ENCODE assay signal across 23 mouse cellular contexts in the genomic region with DNA sequence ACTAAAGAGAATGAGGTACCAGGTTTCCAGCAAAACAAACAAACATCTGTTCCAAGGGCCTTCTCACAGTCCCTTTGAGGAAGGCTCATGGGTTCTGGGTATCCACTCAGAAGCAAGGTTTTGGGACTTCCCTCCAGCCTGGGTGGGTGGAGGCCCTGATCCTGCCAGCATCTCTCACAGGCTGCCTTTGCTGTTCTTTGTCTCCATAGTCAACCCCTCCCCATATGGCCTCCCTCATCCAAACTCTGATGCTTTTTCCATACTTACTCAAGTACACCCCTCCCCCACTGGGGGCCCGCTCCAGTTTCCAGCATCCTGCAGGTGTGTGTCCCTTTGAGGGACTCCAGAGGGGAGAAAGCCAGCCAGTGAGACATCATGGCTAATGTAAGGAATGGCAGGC. TPM values are rescaled to one million over a fixed set of nuclear protein-coding genes. Genes with fewer than 3 reads are reported as not detected.
DNase-seq lines count a peak whose midpoint lies in the region; ATAC-seq lines count a peak whose summit lies in the region.
"Had no signal": no experiment of that assay in that cellular context is flagged by ENCODE, and none has a peak within 500 bp of the region (broad histone marks: within the 10 kb centered on the region; RNA-seq: fewer than 3 reads in every experiment).

No protein-coding gene starts in this region.

- H3K4me1 ChIP-seq in kidney, embryonic 15.5 days = peaks cover 40% of the 10 kb centered on the region
- peaks cover 20% of the 10 kb centered on the region for H3K4me1 ChIP-seq in kidney, embryonic 16.5 days (ENCODE audit: insufficient read depth, low read length)
- peaks cover 33% of the 10 kb centered on the region for H3K4me1 ChIP-seq in midbrain, embryonic 12.5 days
- peaks cover 23% of the 10 kb centered on the region for H3K4me1 ChIP-seq in midbrain, embryonic 15.5 days
- peaks cover 37% of the 10 kb centered on the region for H3K4me1 ChIP-seq in embryonic facial prominence, embryonic 15.5 days
- peaks cover 38% of the 10 kb centered on the region for H3K4me1 ChIP-seq in limb, embryonic 15.5 days

- peak overlapping the region; percentile 98; the same call in 1 of the 2 replicates for H3K4me2 ChIP-seq in kidney, embryonic 15.5 days
- no peak overlapping the region for H3K4me2 ChIP-seq in kidney, embryonic 16.5 days (replicated peaks; ENCODE audit: low read depth, low read length)
- 0 out of 2 replicates have a peak overlapping the region, but pooled peaks have one; percentile 89 for H3K4me2 ChIP-seq in midbrain, embryonic 12.5 days (replicated peaks)
- no peak overlapping the region for H3K4me2 ChIP-seq in midbrain, embryonic 15.5 days
- H3K4me2 ChIP-seq in embryonic facial prominence, embryonic 15.5 days (replicated peaks) = no peak overlapping the region
- H3K4me2 ChIP-seq in limb, embryonic 15.5 days = no peak overlapping the region

- no peak overlapping the region for H3K4me3 ChIP-seq in kidney, embryonic 15.5 days (replicated peaks)
- no peak overlapping the region for H3K4me3 ChIP-seq in kidney, embryonic 16.5 days (ENCODE audit: low read length)
- H3K4me3 ChIP-seq in midbrain, embryonic 12.5 days = no peak overlapping the region
- no peak overlapping the region for H3K4me3 ChIP-seq in midbrain, embryonic 15.5 days
- H3K4me3 ChIP-seq in embryonic facial prominence, embryonic 15.5 days (replicated peaks) = no peak overlapping the region
- no peak overlapping the region for H3K4me3 ChIP-seq in limb, embryonic 15.5 days

- DNase-seq in gastrocnemius, postnatal 4 days (ENCODE audit: low spot score in 2 of 2) = no peak
- no peak for DNase-seq in adrenal gland, adult 2 months
- DNase-seq: adrenal gland, postnatal 10 days; cerebellum, postnatal 14 days; gastrocnemius, postnatal 25 days; heart, postnatal 10 days; kidney, adult 8-10 months; kidney, postnatal 36 days; layer of hippocampus, adult 9-11 months; right cerebral cortex, postnatal 25 days; thymus, adult 18-20 months; thymus, postnatal 4 days had no signal

- peaks cover 6% of the 10 kb centered on the region; the same call in 1 of the 2 replicates for H3K36me3 ChIP-seq in kidney, embryonic 15.5 days
- H3K36me3 ChIP-seq in kidney, embryonic 16.5 days (ENCODE audit: insufficient read depth, low read length) = peaks cover 2% of the 10 kb centered on the region; the same call in 1 of the 2 replicates
- H3K36me3 ChIP-seq in midbrain, embryonic 12.5 days = 0 out of 2 replicates have a peak, but pooled peaks cover 2% of the 10 kb centered on the region
- peaks cover 2% of the 10 kb centered on the region; the same call in 1 of the 2 replicates for H3K36me3 ChIP-seq in midbrain, embryonic 15.5 days (replicated peaks)
- 0 out of 2 replicates have a peak, but pooled peaks cover 3% of the 10 kb centered on the region for H3K36me3 ChIP-seq in embryonic facial prominence, embryonic 15.5 days
- H3K36me3 ChIP-seq in limb, embryonic 15.5 days = peaks cover 4% of the 10 kb centered on the region

- H3K9me3 ChIP-seq in kidney, embryonic 15.5 days (replicated peaks) = no peaks in the 10 kb centered on the region
- H3K9me3 ChIP-seq in kidney, embryonic 16.5 days (ENCODE audit: low read length) = no peaks in the 10 kb centered on the region
- H3K9me3 ChIP-seq in midbrain, embryonic 12.5 days = no peaks in the 10 kb centered on the region
- no peaks in the 10 kb centered on the region for H3K9me3 ChIP-seq in midbrain, embryonic 15.5 days
- no peaks in the 10 kb centered on the region for H3K9me3 ChIP-seq in embryonic facial prominence, embryonic 15.5 days (replicated peaks)
- no peaks in the 10 kb centered on the region for H3K9me3 ChIP-seq in limb, embryonic 15.5 days
- H3K9me3 ChIP-seq: liver, embryonic 12.5 days; stomach, embryonic 15.5 days had no signal

- no peak for ATAC-seq in kidney, embryonic 15.5 days (replicated peaks; ENCODE audit: low FRiP score)
- ATAC-seq in kidney, embryonic 16.5 days (ENCODE audit: low FRiP score, low TSS enrichment) = no peak
- ATAC-seq in midbrain, embryonic 12.5 days (ENCODE audit: low FRiP score, low read depth) = no peak
- ATAC-seq in midbrain, embryonic 15.5 days (replicated peaks) = no peak
- ATAC-seq in embryonic facial prominence, embryonic 15.5 days (ENCODE audit: insufficient number of reproducible peaks, low FRiP score, low TSS enrichment, low read depth) = no peak
- no peak for ATAC-seq in limb, embryonic 15.5 days (ENCODE audit: insufficient number of reproducible peaks, low FRiP score, low TSS enrichment, low read depth)
- ATAC-seq: forebrain, embryonic 16.5 days; liver, embryonic 12.5 days; Patski had no signal

- no peaks in the 10 kb centered on the region for H3K27me3 ChIP-seq in kidney, embryonic 15.5 days
- H3K27me3 ChIP-seq in kidney, embryonic 16.5 days (ENCODE audit: insufficient read depth, low read length) = no peaks in the 10 kb centered on the region
- peaks cover 12% of the 10 kb centered on the region for H3K27me3 ChIP-seq in midbrain, embryonic 12.5 days
- 0 out of 2 replicates have a peak, but pooled peaks cover 4% of the 10 kb centered on the region for H3K27me3 ChIP-seq in midbrain, embryonic 15.5 days (replicated peaks)
- no peaks in the 10 kb centered on the region for H3K27me3 ChIP-seq in embryonic facial prominence, embryonic 15.5 days
- H3K27me3 ChIP-seq in limb, embryonic 15.5 days = no peaks in the 10 kb centered on the region
- H3K27me3 ChIP-seq: Patski; stomach, embryonic 15.5 days had no signal

- no peak overlapping the region for H3K27ac ChIP-seq in kidney, embryonic 15.5 days
- no peak overlapping the region for H3K27ac ChIP-seq in kidney, embryonic 16.5 days (ENCODE audit: low read length)
- H3K27ac ChIP-seq in midbrain, embryonic 12.5 days (replicated peaks) = no peak overlapping the region
- H3K27ac ChIP-seq in midbrain, embryonic 15.5 days = no peak overlapping the region
- H3K27ac ChIP-seq in embryonic facial prominence, embryonic 15.5 days (replicated peaks) = peak overlapping the region; percentile 44; the same call in 1 of the 2 replicates
- peak overlapping the region; percentile 100 for H3K27ac ChIP-seq in limb, embryonic 15.5 days
- H3K27ac ChIP-seq: hindbrain, embryonic 14.5 days; liver, embryonic 12.5 days; stomach, embryonic 15.5 days had no signal

- H3K9ac ChIP-seq in kidney, embryonic 15.5 days = no peak overlapping the region
- H3K9ac ChIP-seq in kidney, embryonic 16.5 days (replicated peaks; ENCODE audit: low read length) = no peak overlapping the region
- H3K9ac ChIP-seq in midbrain, embryonic 12.5 days (replicated peaks) = no peak overlapping the region
- no peak overlapping the region for H3K9ac ChIP-seq in midbrain, embryonic 15.5 days
- H3K9ac ChIP-seq in embryonic facial prominence, embryonic 15.5 days = no peak overlapping the region
- H3K9ac ChIP-seq in limb, embryonic 15.5 days = no peak overlapping the region

- WGBS in kidney, embryonic 15.5 days = 72% methylated on average over 1 of the region's 1 CpGs
- 73% methylated on average over 1 of the region's 1 CpGs for WGBS in kidney, embryonic 16.5 days
- WGBS in midbrain, embryonic 12.5 days = 31% methylated on average over 1 of the region's 1 CpGs
- 79% methylated on average over 1 of the region's 1 CpGs for WGBS in midbrain, embryonic 15.5 days
- WGBS in embryonic facial prominence, embryonic 15.5 days = 42% methylated on average over 1 of the region's 1 CpGs
- 15% methylated on average over 1 of the region's 1 CpGs for WGBS in limb, embryonic 15.5 days

RNA-seq across cellular contexts. Expression of a gene that starts 2.2 kb away (rescaled TPM):
- polyA plus RNA-seq in kidney, embryonic 15.5 days (2015; fragmentation: Nextera tagmentation; extraction: Ambion mirVana) = 15.6 and 17.7 TPM in 2 replicates
- polyA plus RNA-seq in kidney, embryonic 16.5 days (2015; fragmentation: Nextera tagmentation; extraction: Ambion mirVana) = 13.6 and 13.7 TPM in 2 replicates
- polyA plus RNA-seq in midbrain, embryonic 12.5 days (2016; fragmentation: Nextera tagmentation; extraction: Ambion mirVana) = 14.5 and 14.9 TPM in 2 replicates
- 15.7 and 16.1 TPM in 2 replicates for polyA plus RNA-seq in midbrain, embryonic 15.5 days (2015; fragmentation: Nextera tagmentation; extraction: Ambion mirVana)
- 42.3 and 44.2 TPM in 2 replicates for polyA plus RNA-seq in embryonic facial prominence, embryonic 15.5 days (2015; fragmentation: Nextera tagmentation; extraction: Ambion mirVana)
- polyA plus RNA-seq in limb, embryonic 15.5 days (2015; fragmentation: Nextera tagmentation; extraction: Ambion mirVana) = 39.0 and 47.0 TPM in 2 replicates
- 10 to 100 TPM; 23.9 to 25.5 TPM for total RNA-seq in gastrocnemius, postnatal 4 days (2021)
- total RNA-seq in adrenal gland, adult 2 months (2021) = 10 to 100 TPM; 12.8 to 18.7 TPM
- 40.2 and 46.7 TPM in 2 replicates for polyA plus RNA-seq in adrenal gland, adult 2 months (2012; rRNA removed)

Comparison
In these comparisons a context has a peak if more than half of its experiments do, and no peak if none do; other contexts are left out.
1. H3K4me2 ChIP-seq: peak in kidney, embryonic 15.5 days (single experiment) and midbrain, embryonic 12.5 days (single experiment); none in kidney, embryonic 16.5 days (single experiment), midbrain, embryonic 15.5 days (single experiment), embryonic facial prominence, embryonic 15.5 days (single experiment) and limb, embryonic 15.5 days (single experiment).
2. H3K27ac ChIP-seq: peak in embryonic facial prominence, embryonic 15.5 days (single experiment) and limb, embryonic 15.5 days (single experiment); none in kidney, embryonic 15.5 days (single experiment), kidney, embryonic 16.5 days (single experiment), midbrain, embryonic 12.5 days (single experiment) and midbrain, embryonic 15.5 days (single experiment).